Mouse (Mus musculus) cerebellum, adult (tissue): ENCODE data around the gene Nphs1.
"Not testable (repeated sequence)": the region's sequence is repeated elsewhere in the genome, so short reads cannot be mapped to it uniquely, and the experiment has no call there.

Source experiments
- ATAC-seq: cut with Nextera tagmentation; 2 replicates; pipeline ENCODE4 v1.9.2; 2017; ENCODE audit warnings: mild to moderate bottlenecking, moderate library complexity, mixed read lengths; ENCODE audit not compliant: insufficient number of reproducible peaks, low FRiP score, low TSS enrichment

The Nphs1 gene

DNA sequence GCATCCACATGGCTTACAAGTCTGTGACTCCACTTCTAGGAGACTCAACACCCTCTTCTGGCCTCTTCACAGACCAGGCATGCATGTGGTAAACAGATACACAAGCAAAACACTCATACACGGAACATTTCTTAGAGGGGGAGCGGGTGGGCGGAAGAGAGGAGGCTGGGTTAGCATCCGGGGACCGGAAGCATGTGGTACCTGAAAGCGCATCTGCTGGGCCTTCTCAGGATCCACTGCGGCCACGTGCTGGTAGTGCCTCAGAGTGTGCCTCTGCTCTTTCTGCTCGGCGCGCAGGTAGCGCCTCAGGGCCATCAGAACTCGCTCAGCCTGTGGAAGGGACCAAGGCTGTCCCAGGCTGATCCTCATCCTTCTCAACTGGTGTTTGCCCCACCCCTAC is 18.4 kb upstream of the Nphs1 start:
- ATAC-seq = no peak

DNA sequence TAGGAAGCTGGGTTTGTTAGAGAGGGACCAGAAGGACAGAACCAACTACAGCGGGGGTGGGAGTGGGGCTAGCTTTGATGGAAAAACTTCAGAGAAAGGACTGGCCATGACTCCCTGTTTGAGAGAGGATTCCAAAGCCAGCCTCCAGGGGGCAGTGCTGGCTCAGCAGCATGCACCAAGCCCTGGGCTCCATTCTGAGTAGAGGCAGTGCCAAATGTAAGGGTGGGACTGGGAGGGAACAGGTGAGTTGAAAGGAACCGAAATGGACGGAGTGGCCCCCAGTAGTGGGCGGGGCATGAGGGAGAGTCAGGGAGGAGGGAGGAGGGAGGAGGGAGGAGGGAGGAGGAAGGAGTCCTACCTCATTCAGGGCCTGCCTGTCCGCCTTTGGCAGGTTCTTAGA is 17.4 kb upstream of the Nphs1 start:
- no peak for ATAC-seq

DNA sequence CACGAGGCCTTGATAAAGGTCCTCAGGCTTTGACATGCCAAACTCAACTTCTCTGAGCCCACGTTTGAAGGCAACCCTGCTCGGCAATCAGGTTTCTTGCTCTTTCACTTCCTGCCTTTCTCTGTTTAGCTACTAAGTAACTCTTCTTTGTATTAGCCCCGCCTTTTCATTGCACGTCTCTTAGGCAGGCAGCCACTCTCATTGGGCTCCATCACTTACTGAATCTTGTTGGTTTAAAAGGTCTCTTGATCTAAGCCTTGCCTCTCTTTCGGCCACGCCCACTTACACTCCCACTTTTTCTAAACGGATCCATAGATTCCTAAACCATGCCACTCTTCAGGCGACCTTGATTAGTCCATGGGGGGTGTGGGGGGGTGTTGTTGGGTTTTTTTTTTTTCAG is 14.4 kb upstream of the Nphs1 start:
- ATAC-seq = no peak

DNA sequence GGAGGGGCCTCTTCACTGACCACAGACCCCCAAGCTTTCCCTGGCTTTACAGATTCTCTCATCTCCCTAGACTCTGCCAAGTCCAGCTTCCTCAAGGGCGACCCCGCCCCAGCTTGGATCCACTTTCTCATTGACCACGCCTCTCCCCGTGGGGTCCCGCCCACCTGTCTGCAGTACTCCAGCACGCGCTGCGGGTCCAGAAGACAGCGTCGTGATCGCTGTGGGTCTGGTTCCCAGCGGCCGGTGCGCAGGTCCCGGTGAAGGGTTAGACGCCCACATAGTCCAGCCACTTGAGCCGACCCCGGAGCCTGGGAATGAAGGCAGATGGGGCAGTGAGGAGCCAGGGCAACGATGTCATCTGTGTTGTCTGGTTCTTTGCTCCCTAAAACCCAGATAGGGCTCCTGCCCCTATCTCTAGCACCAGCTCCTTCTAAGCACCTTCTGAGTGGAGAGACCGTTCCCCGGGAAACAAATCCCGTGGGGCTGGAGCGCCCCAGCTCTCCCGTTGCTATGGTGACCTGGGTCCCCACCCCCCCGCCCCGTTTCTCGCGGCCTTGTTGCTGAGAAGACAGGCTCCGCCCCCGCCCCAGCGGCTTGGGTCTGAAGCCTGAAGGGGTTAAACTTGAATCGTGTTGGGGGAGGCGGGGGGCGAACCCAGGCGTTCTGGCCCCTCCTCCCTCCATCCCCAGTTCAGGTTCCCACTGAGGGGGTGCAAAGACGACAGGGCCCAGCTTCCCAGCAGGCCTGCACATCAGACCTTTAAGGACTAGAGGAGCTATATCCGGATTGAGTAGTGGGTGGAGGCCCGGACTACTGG is 13.8 kb upstream of the Nphs1 start:
- no peak for ATAC-seq

DNA sequence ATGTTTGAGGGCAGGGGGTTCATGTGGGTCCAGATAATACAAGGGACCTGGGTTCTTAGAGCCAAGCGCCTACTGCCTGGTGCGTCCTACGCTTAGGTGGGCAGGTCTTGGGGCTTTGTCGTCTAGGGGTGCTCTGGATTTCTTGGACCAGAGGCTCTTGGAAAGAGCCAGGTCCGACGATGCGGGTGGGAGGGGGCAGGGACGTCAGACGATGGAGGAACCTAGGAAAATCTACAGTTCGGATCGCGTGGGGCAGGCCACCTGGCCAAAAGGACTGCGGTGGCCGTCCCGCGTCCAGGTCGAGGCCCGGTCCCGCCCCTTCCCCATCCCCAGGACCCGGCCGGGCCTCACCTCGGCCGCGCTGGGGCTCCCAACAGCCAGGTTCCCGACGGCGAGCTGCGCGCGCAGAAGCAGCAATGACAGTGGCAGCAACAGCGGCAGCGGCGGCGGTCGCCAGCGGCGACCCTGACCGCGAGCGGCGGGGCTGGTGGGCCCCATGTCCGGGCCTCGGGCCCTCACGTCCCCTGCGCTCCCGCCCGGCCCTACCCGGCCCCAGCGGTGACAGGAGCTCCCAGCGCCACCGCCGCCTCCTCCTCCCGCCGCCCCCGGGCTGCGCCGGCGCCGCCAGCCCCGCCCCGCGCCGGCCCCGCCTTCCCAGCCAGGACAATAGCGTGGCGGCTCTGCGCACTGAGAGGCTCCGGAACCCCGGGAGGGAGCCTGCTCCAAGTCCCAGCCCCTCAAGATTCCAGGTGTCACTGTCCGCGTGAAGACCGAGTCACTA is 13.0 kb upstream of the Nphs1 start, which contains the start of gene Aplp1:
TSS of gene Aplp1 (minus strand) at position 565 of the 781 bp plus-strand sequence.
- peak; percentile 37; the same call in 1 of the 2 replicates for ATAC-seq

DNA sequence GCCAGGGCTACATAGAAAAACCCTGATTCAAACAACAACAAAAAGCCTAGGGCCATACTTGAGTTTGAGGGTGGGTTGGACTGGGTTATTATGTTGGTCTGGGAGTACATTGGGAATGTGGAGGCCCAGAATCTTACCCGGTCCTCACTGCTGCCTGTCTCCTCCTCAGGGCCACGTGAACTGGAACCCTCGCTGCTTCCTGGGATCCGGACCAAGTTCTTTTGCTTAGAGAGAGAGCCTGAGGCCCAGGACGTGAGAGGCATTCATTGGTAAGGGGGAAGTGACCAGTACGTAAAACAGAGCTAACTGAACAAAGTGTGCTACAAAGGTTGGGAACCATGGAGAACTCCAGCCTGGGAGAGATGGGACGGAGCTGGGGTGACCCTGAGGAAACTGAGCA is 7.9 kb upstream of the Nphs1 start:
- no peak for ATAC-seq

DNA sequence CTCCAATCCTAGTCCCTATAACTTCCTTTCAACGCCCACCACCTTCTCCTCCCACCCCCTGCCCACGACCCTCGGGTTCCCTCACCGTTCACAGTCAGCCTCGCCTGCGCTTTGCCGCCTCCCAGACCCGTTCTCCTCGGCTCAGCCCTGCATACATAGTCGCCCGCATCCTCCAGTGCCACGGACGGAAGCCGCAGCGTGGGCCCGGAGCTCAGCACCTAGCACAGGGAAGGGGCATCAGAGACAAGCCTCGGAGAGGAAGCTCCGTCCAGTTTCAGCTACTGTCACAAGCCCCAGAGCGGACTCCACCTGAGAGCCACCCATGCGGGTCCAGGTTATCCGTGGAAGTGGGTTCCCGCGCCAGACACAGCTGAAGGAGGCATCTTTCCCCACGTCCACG is 4.8 kb upstream of the Nphs1 start:
- no peak for ATAC-seq

DNA sequence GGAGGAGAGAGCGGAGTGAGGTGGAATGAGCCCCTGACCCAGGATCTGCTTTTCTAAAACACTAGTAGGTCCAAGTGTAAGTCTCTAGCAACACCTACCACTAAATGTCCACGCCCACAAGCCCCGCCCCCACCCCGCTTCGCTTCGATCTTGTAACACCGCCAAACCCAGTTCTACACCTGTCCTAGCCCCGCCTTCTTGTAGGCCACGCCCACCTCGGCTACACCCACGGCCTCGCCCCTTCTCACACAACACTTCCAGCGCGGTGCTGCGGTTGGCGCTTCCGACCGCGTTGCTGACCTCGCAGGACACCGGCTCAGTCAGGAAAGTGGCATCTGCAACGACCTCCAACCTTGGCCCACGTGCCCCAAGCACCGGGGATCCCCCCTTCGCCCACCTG is 4.3 kb upstream of the Nphs1 start:
- no peak for ATAC-seq

DNA sequence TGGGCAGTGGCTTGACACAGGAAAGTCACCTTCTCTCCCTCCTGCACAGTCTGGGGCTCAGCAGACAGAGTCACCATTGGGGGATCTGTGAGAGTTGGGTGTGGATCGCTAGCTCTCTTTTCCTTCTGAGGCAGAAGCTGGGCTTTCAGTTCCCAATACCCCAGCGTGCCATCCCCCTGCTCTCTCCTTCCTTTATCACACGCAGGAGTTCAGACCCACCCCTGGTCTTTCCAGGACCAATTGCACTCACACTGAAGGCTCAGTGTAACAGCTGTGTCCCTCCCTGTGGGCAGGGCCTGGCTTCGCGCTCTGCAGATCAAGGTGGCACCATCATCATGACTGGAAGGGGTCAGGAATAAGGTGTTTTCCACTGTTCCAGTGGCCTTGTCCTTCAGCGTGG is 3.9 kb upstream of the Nphs1 start:
- ATAC-seq = no peak

DNA sequence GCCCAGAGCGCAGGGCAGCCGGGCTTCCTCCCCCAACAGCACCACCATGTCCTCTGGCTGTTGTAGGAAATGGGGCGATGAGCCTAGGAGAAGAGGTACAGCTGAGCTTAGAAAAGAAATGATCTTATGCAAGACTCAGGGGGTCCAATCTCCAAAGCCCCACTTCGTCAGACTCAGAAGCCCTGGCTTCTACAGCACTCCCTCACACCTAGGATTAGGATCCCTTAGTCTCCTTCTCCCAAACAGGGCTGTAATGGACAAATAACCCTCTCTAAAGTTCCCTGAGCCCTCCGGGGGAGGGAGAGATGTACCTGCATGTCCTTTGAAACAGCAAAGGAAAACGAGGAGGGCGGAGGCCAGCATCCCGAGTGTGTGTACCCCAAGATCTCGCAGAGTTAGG is 1.6 kb upstream of the Nphs1 start:
- no peak for ATAC-seq

DNA sequence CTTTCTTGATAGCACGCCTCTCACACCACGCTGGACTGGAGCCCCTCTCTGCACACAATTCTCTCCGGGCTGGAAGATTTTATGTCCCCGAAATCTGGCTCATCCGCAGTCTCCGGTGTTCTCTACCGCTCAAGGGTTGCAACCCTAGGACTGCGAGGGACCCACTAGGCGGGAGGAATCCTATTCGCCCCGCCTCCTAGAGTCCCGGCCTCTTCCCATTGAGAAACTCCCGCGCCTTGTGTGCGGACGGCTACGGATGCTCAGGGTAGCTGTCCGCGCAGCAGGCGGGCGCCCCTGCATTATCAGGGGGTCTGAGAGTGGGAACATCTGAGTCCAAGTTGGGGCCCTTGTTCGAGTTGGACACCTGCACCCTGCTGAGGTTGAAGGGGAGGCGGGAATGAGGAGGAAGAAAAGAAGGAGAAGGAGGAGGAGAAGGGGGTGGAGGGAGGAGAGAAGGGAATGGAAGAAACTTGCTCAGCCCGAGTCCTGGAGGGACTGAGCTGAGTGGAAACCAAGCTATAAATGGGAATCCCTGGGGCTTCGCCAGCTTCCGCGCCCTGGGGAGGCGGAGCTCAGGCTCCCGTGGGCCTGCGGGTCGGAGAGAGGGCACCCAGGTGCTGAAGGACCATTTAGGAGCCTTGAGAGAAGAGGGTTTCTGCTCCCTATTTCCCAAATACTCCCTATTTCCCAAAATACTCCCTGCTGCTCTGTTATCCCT is 1.0 kb upstream of the Nphs1 start:
- ATAC-seq = no peak

DNA sequence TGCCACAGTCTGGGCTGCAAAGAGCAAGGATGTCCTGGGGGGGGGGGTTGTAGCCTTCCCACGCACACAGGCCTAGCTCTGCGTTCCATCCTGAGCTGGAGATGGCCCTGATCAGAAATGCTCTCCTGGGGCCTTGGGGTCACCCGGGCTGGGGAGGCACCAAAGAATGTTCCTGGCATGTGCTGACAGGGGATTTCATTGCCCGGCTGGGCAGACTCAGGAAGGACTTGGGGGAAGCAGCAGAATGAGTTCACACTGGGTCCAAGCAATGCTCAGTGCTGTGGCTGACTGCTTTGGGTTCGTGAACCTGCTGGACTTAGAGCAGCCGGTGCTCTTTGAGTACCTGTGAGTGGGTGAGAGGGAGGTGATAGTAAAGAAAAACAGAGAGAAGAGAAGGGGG is 1.4 kb downstream of the Nphs1 start:
- no peak for ATAC-seq

DNA sequence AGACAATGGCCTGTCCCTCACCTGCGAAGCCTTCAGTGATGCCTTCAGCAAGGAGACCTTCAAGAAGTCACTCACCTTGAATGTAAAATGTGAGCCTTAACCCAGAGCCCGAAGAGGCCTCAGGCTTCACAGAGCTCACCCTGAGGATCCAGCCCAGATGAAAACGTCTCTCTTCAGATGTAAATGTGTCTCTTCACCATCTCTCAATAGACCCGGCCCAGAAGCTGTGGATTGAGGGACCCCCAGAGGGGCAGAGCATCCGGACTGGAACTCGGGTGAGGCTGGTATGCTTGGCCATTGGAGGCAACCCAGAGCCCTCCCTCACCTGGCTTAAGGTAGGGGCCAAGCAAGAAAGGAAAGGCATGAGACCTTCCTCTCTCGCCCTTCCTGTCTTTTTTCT is 5.5 kb downstream of the Nphs1 start:
- ATAC-seq = no peak

DNA sequence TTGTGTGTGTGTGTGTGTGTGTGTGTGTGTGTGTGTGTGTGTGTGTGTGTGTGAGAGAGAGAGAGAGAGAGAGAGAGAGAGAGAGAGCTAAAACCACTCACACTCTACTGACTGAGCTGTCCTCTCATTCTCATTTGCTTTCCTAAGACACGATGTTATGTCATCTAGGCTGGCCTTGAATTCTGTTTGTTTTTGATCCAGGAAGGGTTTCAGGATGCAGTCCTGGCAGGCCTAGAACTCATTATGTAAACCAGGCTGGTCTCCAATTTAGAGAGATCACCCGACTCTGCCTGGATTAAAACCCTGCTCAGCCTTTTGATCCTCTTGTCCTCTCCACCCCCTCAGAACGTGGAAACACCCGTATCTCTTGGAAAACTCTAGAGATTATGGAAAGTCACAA is 5.9 kb downstream of the Nphs1 start:
- no peak for ATAC-seq

DNA sequence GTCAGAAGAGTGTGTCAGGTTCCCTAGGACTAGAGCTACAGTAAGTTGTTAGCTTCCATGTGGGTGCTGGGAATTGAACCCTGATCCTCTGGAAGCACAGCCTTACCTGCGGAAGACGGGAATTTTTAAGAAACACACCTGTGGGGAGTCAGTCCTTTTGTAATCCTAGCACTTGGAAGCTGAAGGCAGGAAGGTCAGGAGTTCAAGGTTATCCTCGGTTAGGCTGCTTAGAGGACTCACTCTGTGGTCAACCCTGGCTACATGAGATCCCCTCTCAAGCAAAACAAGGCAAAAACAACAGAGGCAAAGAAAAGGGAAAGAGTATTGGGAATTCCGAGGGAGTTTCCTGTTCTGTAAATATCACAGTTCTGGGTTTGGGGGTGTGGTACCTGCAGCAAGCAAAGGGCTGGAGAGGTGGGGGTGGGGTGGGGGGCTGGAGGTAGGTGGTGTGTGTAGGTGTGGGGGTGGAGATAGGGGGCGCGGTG is 6.7 kb downstream of the Nphs1 start:
- no peak for ATAC-seq

DNA sequence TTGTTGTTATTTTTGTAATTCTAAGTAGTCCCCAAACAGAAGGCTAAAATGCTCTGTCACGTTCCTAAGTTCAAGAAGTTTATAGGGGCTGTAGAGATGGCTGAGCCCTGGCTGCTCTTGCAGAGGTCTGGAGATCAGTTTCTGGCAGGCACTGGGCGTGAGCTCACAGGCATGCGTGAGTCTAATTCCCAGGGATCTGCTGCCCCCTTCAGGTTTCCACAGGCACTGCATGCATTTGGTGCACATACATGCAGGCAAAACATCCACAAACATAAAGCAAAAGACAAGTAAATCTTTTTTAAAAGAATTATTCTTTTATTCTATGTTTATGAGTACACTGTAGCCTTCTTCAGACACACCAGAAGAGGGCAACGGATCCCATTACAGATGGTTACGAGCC is 14.3 kb downstream of the Nphs1 start:
- no peak for ATAC-seq

DNA sequence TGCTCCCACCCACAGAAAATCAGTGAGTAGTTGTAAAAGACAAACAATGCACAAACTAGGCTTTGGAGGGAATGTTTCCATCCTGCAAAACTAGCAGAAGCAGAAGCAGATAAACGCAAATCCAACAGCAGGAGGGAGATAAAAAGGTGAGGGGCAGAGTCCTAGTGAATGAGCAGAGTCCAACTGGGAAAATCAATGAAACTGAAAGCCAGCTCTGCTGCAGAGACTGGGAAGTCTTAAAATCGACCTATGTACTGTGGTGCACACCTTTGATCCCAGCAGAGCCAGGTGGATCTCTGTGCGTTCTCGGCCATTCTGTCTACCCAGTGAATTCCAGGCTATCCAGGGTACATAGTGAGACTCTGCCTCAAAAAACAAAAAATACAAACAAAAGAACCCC is 16.9 kb downstream of the Nphs1 start:
- ATAC-seq = no peak

DNA sequence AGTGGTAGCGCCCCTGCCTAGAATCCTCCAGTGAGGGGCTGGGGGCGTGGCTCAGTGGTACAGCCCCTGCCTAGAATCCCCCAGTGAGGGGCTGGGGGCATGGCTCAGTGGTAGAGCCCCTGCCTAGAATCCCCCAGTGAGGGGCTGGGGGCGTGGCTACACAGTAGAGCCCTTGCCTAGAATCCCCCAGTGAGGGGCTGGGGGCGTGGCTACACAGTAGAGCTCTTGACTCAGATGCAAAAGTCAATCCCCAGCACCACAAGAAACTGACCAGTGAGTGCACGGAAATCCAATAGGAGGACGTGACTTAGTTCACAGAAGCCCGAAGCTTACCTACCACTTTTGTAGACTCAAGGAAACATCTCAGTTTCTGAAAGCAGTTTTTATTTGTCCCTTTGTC is 18.0 kb downstream of the Nphs1 start:
- ATAC-seq = not testable (repeated sequence)

DNA sequence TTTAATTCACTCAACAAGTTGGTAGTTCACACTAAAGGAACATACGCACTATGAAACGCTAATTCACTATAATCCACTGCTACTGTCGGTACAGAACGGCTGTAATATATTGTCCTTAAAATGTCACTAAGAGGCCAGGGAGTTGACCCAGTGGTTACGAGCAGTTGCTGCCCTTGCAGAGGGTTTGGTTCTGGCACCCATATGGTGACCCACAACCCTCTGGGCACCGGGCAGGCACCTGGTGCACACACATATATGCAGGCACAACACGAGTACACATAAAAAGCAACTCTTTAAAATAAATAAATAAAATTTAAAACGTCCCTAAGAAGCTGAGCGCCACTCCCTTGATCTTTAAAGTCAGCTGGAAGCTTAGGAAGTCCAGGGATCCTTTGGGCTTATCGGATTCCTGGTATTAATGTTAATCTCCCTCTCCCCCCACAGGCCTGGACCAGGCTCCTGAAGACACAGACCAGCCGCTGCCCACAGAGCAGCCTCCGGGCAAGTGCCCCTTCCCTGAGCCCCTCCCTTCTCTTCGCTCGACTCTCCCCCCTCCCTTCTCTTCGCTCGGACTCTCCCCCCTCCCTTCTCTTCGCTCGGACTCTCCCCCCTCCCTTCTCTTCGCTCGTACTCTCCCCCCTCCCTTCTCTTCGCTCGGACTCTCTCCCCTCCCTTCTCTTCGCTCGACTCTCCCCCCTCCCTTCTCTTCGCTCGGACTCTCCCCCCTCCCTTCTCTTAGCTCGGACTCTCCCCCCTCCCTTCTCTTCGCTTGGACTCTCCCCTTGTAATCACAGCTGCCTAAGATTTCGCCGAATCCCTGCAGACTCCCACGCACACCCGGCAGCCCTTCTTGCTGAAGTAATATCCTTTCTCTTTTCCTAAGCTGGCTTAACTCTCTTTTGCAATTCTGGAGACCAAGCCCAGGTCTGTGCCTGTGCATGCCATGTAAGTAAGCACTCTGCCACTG is 19.6 kb downstream of the Nphs1 start:
- no peak for ATAC-seq

DNA sequence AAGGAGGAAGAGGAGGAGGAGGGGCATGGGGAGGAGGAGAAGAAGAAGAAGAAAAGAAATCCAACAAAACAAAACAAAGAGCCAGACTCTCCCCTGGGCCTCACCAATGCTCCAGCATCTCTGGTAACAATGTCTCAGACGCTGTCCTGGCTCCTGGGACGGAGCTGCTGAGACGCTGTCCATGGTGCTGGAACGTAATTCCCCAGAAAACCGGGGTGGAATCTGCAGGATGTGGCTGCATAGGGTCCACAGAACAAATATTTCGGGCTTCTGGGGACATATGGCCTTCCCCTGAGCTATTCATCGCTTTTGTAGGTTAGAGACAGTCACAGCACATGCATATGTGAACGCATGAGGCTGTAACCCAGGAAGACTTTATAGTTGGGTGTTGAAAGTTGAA is 26.1 kb downstream of the Nphs1 start:
- ATAC-seq = no peak
